Mouse (Mus musculus) MEL (cell line): ENCODE data around the gene Myo9b.
"Not testable (repeated sequence)": the region's sequence is repeated elsewhere in the genome, so short reads cannot be mapped to it uniquely, and the experiment has no call there.

Source experiments
- CHD1 ChIP-seq: IDR thresholded peaks from 2 replicates; pipeline ENCODE4 v1.6.1; 2012; ENCODE audit warnings: low read depth, mild to moderate bottlenecking, inconsistent platforms, low read length, improper control_type of control experiment
- CTCF ChIP-seq, 3 experiments: IDR thresholded peaks in 2 of 3; conservative IDR thresholded peaks in 1 of 3; 2 replicates each; pipeline ENCODE4 v1.5.1; 2011 to 2012; ENCODE audit warnings: low read length in 3 of 3, low read depth in 2 of 3, mild to moderate bottlenecking in 2 of 3, improper control_type of control experiment in 1 of 3, inconsistent platforms in 1 of 3, mixed read lengths in 1 of 3, moderate library complexity in 1 of 3; ENCODE audit not compliant: control insufficient read depth in 1 of 3, insufficient read depth in 1 of 3, poor library complexity in 1 of 3, severe bottlenecking in 1 of 3
- KAT2A ChIP-seq: conservative IDR thresholded peaks from 2 replicates; pipeline ENCODE4 v1.6.1; 2012; ENCODE audit warnings: low read depth, low read length, improper control_type of control experiment, inconsistent platforms
- MAX ChIP-seq: IDR thresholded peaks from 2 replicates; pipeline ENCODE4 v1.6.1; 2011; ENCODE audit warnings: low read length, improper control_type of control experiment
- MYB ChIP-seq: IDR thresholded peaks from 2 replicates; pipeline ENCODE4 v1.6.1; 2011; ENCODE audit warnings: mild to moderate bottlenecking, low read depth, low read length, improper control_type of control experiment
- NRF1 ChIP-seq: IDR thresholded peaks from 2 replicates; pipeline ENCODE4 v1.6.1; 2014; ENCODE audit warnings: low read depth, mild to moderate bottlenecking, inconsistent platforms, low read length, improper control_type of control experiment, moderate library complexity; ENCODE audit not compliant: poor library complexity, insufficient read depth, severe bottlenecking
- POLR2A ChIP-seq, 2 experiments: IDR thresholded peaks; 2 replicates each; pipeline ENCODE4 v1.6.1; 2011 to 2012; ENCODE audit warnings: low read length in 2 of 2, mild to moderate bottlenecking in 2 of 2, control low read depth in 1 of 2, improper control_type of control experiment in 1 of 2, low read depth in 1 of 2, moderate library complexity in 1 of 2; ENCODE audit not compliant: control insufficient read depth in 1 of 2, insufficient read depth in 1 of 2, poor library complexity in 1 of 2
- POLR2AphosphoS2 ChIP-seq: IDR thresholded peaks from 2 replicates; pipeline ENCODE4 v1.6.1; 2011; ENCODE audit warnings: low read length, improper control_type of control experiment
- TAL1 ChIP-seq: IDR thresholded peaks from 2 replicates; pipeline ENCODE4 v1.6.1; 2012; ENCODE audit warnings: mild to moderate bottlenecking, inconsistent platforms, low read length, moderate library complexity, mixed read lengths
- USF1 ChIP-seq: IDR thresholded peaks from 2 replicates; pipeline ENCODE4 v1.6.1; 2014; ENCODE audit warnings: low read depth, mild to moderate bottlenecking, inconsistent platforms, low read length, improper control_type of control experiment, moderate library complexity
- USF2 ChIP-seq, 2 experiments: IDR thresholded peaks; 2 replicates each; pipeline ENCODE4 v1.6.1; 2011 to 2012; ENCODE audit warnings: improper control_type of control experiment in 2 of 2, low read length in 2 of 2, borderline replicate concordance in 1 of 2, inconsistent platforms in 1 of 2, low read depth in 1 of 2, mild to moderate bottlenecking in 1 of 2; ENCODE audit not compliant: insufficient read depth in 1 of 2
- ZKSCAN1 ChIP-seq: IDR thresholded peaks from 2 replicates; pipeline ENCODE4 v1.6.1; 2012; ENCODE audit warnings: low read depth, mild to moderate bottlenecking, inconsistent platforms, low read length, improper control_type of control experiment, moderate library complexity
- ZNF384 ChIP-seq: IDR thresholded peaks from 2 replicates; pipeline ENCODE4 v1.6.1; 2012; ENCODE audit warnings: low read depth, mild to moderate bottlenecking, inconsistent platforms, low read length, improper control_type of control experiment

DNA sequence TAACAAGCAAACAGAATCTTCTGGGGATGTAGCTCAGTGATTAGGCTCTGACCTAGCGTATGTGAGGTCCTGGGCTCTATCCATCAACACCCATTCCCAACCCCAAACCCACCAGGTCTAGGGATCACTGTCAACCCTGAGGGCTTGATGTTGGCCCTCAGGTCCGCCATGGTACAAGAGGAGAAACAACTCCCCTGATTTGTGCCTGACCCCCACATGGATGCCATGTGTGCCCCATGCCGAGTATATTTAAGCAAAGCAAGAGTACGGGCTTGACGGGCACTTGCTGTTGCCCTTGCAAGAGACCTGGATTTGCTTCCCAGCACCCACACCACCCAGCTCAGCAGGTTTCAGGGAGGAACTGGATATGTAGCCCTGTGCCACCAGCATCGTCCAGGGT, 4.2 kb upstream of the Myo9b start:
- not testable (repeated sequence) for TF ChIP-seq USF1; POLR2AphosphoS2; MYB; TAL1; CTCF (IDR thresholded peaks at IDR 0.05 in 2 of 3, conservative IDR thresholded peaks at IDR 0.05 in 1 of 3; ENCODE audit: control insufficient read depth in 1 of 3, insufficient read depth in 1 of 3, low read depth in 2 of 3, low read length in 3 of 3, poor library complexity in 1 of 3, severe bottlenecking in 1 of 3); KAT2A; CHD1; MAX; NRF1; ZNF384; USF2 (IDR thresholded peaks at IDR 0.05; ENCODE audit: borderline replicate concordance in 1 of 2, insufficient read depth in 1 of 2, low read depth in 1 of 2, low read length in 2 of 2); POLR2A (IDR thresholded peaks at IDR 0.05; ENCODE audit: control insufficient read depth in 1 of 2, insufficient read depth in 1 of 2, low read depth in 1 of 2, low read length in 2 of 2, poor library complexity in 1 of 2); ZKSCAN1
